Mouse (Mus musculus): ENCODE measurements around the gene Map3k7cl. TPM values are rescaled to one million over a fixed set of nuclear protein-coding genes. Genes with fewer than 3 reads are reported as not detected.

Gene Map3k7cl
- polyA plus RNA-seq, 2 experiments, result 1.4 to 5.8 TPM

DNA sequence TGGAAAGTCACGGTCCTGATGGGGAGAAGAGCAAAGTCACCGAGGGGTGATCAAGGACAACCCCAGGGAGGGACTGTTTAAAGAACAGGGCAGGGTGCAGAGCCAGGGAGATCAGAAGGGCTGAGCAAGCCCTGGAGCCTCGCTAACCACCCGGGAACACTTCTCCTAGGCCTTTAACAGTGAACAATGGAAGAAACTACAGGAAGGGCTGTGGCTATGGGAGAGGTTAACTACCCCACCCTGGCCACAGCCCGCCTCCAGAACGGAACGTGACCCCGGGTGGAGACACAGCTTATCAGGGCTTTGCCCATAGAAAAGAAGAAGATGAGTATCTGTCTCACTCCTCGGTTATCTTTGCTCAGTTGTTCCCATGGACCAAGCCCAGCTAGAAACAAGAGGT is 50.9 kb downstream of the Map3k7cl start:
- no peak overlapping the region for H3K4me3 ChIP-seq (replicated peaks; ENCODE audit: low read length)
- no peak overlapping the region for H3K27ac ChIP-seq (replicated peaks; ENCODE audit: low read depth, low read length)
- peaks cover 3% of the 10 kb centered on the region; the same call in 1 of the 2 replicates for H3K4me1 ChIP-seq (ENCODE audit: control insufficient read depth, insufficient read depth, low read length)
- H3K9me3 ChIP-seq (ENCODE audit: control insufficient read depth, low read length), result no peaks in the 10 kb centered on the region
- ATAC-seq (ENCODE audit: low FRiP score, low read depth) (no peak), DNase-seq (ENCODE audit: low spot score) (no peak)
- TF ChIP-seq POLR2A (IDR thresholded peaks at IDR 0.05; ENCODE audit: borderline replicate concordance, extremely low read depth, insufficient read depth, insufficient read length), result no peak
- WGBS, result 82% methylated on average over 9 of the region's 9 CpGs
- no peaks in the 10 kb centered on the region for H3K36me3 ChIP-seq (ENCODE audit: control insufficient read depth, insufficient read depth, low read length)
- no peaks in the 10 kb centered on the region for H3K27me3 ChIP-seq (ENCODE audit: control insufficient read depth, insufficient read depth, low read length)
- no peak overlapping the region for H3K9ac ChIP-seq (ENCODE audit: low read depth, low read length, severe bottlenecking)
- no peak overlapping the region for H3K4me2 ChIP-seq (replicated peaks; ENCODE audit: low read depth, low read length, severe bottlenecking)

DNA sequence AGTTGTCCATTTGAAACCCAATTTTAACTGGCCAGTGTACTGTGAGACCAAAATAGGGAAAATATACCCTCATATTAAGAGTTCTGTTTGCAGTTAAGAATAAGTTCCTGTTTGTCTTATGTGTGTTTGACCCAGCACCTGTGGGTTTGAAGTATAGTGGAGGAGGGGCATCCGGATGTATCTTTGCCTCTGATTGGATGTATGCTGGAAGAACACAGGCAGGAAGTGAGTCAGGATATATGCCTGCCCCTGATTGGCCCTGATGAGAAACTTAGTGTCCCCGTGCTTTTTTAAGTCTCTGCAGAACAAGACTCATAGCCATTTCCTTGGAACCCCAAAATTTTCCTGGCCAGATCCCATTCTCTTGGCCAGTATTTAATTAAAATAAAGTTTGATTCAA is 51.8 kb downstream of the Map3k7cl start:
- 77% methylated on average over 2 of the region's 2 CpGs for WGBS
- Histone ChIP-seq H3K27me3 (ENCODE audit: control insufficient read depth, insufficient read depth, low read length) (no peaks in the 10 kb centered on the region), H3K4me2 (replicated peaks; ENCODE audit: low read depth, low read length, severe bottlenecking) (no peak overlapping the region), H3K9ac (ENCODE audit: low read depth, low read length, severe bottlenecking) (no peak overlapping the region), H3K4me1 (ENCODE audit: control insufficient read depth, insufficient read depth, low read length) (no peaks in the 10 kb centered on the region), H3K9me3 (ENCODE audit: control insufficient read depth, low read length) (no peaks in the 10 kb centered on the region), H3K36me3 (ENCODE audit: control insufficient read depth, insufficient read depth, low read length) (no peaks in the 10 kb centered on the region), H3K4me3 (replicated peaks; ENCODE audit: low read length) (no peak overlapping the region), H3K27ac (replicated peaks; ENCODE audit: low read depth, low read length) (no peak overlapping the region)
- no peak for TF ChIP-seq POLR2A (IDR thresholded peaks at IDR 0.05; ENCODE audit: borderline replicate concordance, extremely low read depth, insufficient read depth, insufficient read length)
- ATAC-seq (ENCODE audit: low FRiP score, low read depth) (no peak), DNase-seq (ENCODE audit: low spot score) (no peak)

DNA sequence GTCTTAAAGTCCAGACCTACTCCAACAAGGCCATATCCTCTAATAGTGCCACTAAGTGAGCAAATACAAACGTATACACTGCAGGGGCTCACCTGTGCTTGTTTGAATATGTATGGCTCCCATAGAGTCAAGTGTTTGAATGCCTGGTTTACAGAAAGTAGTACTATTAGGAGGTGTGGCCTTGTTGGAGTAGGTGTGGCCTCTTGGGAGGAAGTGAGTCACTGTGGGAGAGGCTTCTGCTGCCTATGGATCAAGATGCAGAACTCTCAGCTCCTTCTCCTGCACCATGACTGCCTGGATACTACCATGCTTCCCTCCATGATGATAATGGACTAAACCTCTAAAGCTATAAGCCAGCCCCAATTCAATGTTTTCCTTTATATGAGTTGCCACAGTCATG is 54.3 kb downstream of the Map3k7cl start:
- Histone ChIP-seq H3K27me3 (ENCODE audit: control insufficient read depth, insufficient read depth, low read length) (no peaks in the 10 kb centered on the region), H3K36me3 (ENCODE audit: control insufficient read depth, insufficient read depth, low read length) (no peaks in the 10 kb centered on the region), H3K9me3 (ENCODE audit: control insufficient read depth, low read length) (no peaks in the 10 kb centered on the region), H3K4me3 (replicated peaks; ENCODE audit: low read length) (no peak overlapping the region), H3K4me1 (ENCODE audit: control insufficient read depth, insufficient read depth, low read length) (no peaks in the 10 kb centered on the region), H3K9ac (ENCODE audit: low read depth, low read length, severe bottlenecking) (no peak overlapping the region), H3K4me2 (replicated peaks; ENCODE audit: low read depth, low read length, severe bottlenecking) (no peak overlapping the region), H3K27ac (replicated peaks; ENCODE audit: low read depth, low read length) (no peak overlapping the region)
- 69% methylated on average over 1 of the region's 1 CpGs for WGBS
- ATAC-seq (ENCODE audit: low FRiP score, low read depth) (no peak), DNase-seq (ENCODE audit: low spot score) (no peak)
- no peak for TF ChIP-seq POLR2A (IDR thresholded peaks at IDR 0.05; ENCODE audit: borderline replicate concordance, extremely low read depth, insufficient read depth, insufficient read length)

DNA sequence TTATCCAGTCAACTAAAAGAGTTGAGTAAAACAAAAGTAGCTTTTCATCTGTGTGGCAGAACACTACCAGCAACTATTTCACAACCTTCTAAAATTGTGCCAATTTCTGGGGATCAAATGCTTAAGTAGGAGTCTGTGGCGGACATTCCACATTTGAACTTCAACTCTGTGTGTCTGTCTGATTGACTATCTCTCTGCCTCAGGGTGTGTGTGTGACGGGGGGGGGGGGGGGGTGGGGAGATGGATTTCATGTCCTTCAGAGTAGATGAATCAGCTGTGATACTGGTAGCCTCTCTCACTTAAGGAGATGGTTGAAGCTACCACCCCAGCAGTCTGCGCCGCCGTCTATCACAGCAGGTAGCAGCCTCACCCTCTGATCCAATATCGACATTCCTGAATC is 54.8 kb downstream of the Map3k7cl start:
- TF ChIP-seq POLR2A (IDR thresholded peaks at IDR 0.05; ENCODE audit: borderline replicate concordance, extremely low read depth, insufficient read depth, insufficient read length), result no peak
- Histone ChIP-seq H3K27me3 (ENCODE audit: control insufficient read depth, insufficient read depth, low read length) (no peaks in the 10 kb centered on the region), H3K27ac (replicated peaks; ENCODE audit: low read depth, low read length) (no peak overlapping the region), H3K9ac (ENCODE audit: low read depth, low read length, severe bottlenecking) (no peak overlapping the region), H3K9me3 (ENCODE audit: control insufficient read depth, low read length) (no peaks in the 10 kb centered on the region), H3K4me1 (ENCODE audit: control insufficient read depth, insufficient read depth, low read length) (no peaks in the 10 kb centered on the region), H3K36me3 (ENCODE audit: control insufficient read depth, insufficient read depth, low read length) (no peaks in the 10 kb centered on the region), H3K4me3 (replicated peaks; ENCODE audit: low read length) (no peak overlapping the region), H3K4me2 (replicated peaks; ENCODE audit: low read depth, low read length, severe bottlenecking) (no peak overlapping the region)
- DNase-seq (ENCODE audit: low spot score), result no peak
- 94% methylated on average over 5 of the region's 6 CpGs for WGBS
- ATAC-seq (ENCODE audit: low FRiP score, low read depth), result no peak

DNA sequence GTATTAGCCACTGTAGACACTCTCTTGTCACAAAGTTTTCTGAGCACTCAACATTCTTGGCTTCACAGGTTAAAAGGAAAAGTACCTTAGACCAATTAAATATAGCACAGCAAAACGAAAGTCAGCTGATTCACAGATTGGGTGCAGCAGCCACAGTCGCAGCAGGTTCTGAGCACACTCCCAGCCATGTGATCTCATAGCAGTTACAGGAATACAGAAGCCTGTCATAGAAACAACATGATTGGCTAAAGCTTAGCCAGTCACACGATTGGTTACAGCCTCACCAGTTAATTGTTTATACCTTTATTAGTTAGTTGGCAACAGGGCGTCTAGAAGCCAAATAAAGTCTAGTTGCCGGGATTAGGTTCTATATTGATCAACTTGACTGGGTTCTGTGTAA is 57.0 kb downstream of the Map3k7cl start:
- WGBS, result 71% methylated on average over 5 of the region's 5 CpGs
- DNase-seq (ENCODE audit: low spot score) (no peak), ATAC-seq (ENCODE audit: low FRiP score, low read depth) (no peak)
- H3K4me2 ChIP-seq (replicated peaks; ENCODE audit: low read depth, low read length, severe bottlenecking), result no peak overlapping the region
- H3K9ac ChIP-seq (ENCODE audit: low read depth, low read length, severe bottlenecking), result no peak overlapping the region
- no peaks in the 10 kb centered on the region for H3K27me3 ChIP-seq (ENCODE audit: control insufficient read depth, insufficient read depth, low read length)
- H3K9me3 ChIP-seq (ENCODE audit: control insufficient read depth, low read length), result no peaks in the 10 kb centered on the region
- H3K4me1 ChIP-seq (ENCODE audit: control insufficient read depth, insufficient read depth, low read length), result no peaks in the 10 kb centered on the region
- TF ChIP-seq POLR2A (IDR thresholded peaks at IDR 0.05; ENCODE audit: borderline replicate concordance, extremely low read depth, insufficient read depth, insufficient read length), result no peak
- H3K36me3 ChIP-seq (ENCODE audit: control insufficient read depth, insufficient read depth, low read length), result no peaks in the 10 kb centered on the region
- no peak overlapping the region for H3K27ac ChIP-seq (replicated peaks; ENCODE audit: low read depth, low read length)
- H3K4me3 ChIP-seq (replicated peaks; ENCODE audit: low read length), result no peak overlapping the region
